Mouse (Mus musculus): ENCODE measurements around the gene Haghl. TPM values are rescaled to one million over a fixed set of nuclear protein-coding genes. Genes with fewer than 3 reads are reported as not detected.
"Not testable (repeated sequence)": the region's sequence is repeated elsewhere in the genome, so short reads cannot be mapped to it uniquely, and the experiment has no call there.

Gene Haghl
- total RNA-seq, 1 experiment from 2014 or later, result 49.1 TPM

DNA sequence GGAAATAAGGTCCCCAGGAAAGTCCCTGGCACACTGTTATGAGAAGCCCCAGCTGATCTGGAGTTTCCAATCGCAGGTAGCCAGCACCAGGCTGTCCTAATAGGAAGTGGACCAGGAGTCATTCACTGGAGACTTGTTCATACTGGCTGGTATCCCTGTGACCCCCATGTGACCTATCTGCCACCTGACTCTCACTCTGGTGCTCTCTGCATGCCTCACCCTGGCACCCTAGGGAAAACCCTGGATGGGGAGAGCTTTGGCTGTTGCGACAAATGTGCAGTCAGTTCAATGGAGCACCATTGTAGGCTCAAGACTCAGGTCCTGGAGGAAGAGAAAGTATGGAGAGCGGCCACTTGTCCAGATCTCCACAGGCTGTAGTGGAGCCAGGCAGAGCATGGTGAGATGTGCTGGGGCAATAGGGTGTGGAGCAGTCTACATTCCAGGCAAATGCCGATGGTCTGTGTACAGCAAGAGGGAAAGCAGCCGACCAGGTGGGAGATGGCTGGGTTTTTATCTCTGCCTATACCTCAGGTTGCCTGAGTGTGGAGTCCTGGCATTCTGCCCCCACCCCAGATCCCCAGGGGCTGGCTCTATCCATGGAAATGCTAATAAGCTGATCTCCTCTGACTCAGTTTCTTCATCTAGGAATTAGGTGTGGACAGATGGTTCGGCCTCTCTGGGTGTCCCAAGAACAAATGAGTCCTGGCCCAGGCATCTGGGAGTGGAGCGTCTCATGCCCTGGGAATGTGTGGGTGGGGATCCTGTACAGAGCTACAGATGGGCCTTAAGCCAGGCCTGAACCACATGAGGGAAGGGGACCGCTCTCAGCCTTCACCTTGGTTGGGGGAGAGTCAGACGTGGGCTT lies 28.9 kb downstream of the Haghl start:
- ATAC-seq (replicated peaks; ENCODE audit: insufficient number of reproducible peaks, low FRiP score, low TSS enrichment, poor library complexity, severe bottlenecking), result no peak

DNA sequence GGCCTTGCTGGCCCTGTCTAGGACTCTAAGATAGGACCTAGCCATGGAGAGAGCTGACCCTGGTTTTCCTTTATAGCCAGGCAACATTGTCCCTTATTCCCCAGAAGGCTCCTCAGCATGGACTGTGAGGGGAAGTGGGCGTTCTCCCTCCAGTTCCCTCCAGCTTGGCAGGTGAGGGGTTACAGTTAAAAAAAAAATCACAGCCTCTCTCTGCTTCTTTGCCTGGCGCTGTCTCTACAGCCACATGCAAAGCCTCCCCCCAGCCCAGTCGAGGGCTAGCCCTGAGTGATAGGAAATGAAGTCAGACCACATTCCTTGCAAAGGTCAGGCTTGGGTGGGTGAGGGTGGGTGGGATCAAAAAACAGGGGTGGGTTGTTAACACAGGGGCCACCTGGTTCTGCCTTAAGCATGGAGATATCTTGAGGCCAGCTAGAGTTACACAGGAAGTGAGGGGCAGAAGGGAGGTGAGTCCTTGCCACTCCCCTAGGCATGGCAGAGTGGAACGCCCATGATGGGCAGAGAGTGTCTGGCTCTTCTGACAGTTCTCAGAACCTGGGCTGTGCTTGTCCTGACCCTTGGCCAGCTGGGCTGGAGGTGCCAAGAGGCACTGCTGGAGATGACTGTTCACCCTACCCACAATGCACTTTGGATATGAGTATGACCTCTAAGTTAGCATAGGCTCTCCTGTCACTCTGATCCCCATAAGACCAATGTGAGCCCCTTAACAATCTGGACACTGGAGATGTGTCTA lies 29.7 kb downstream of the Haghl start:
- no peak for ATAC-seq (replicated peaks; ENCODE audit: insufficient number of reproducible peaks, low FRiP score, low TSS enrichment, poor library complexity, severe bottlenecking)

DNA sequence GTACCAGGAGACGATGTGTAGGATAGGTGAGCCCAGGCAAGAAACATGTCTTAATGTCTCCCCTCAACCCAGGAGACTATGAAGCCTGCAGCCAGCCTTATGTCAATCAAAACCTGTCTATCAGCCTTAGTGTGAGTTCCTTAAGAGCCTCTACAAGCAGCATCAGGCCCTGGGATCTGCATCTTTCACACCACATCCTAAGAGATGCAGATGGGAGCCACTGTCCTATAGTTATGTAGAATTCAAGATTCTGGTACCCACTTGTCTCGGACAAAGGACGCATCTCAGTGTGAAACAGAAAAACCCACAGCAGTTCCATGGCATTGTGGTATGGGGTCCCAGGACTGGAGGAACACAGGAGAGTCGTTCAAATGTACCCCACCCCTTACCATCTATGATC lies 30.4 kb downstream of the Haghl start:
- no peak for ATAC-seq (replicated peaks; ENCODE audit: insufficient number of reproducible peaks, low FRiP score, low TSS enrichment, poor library complexity, severe bottlenecking)

DNA sequence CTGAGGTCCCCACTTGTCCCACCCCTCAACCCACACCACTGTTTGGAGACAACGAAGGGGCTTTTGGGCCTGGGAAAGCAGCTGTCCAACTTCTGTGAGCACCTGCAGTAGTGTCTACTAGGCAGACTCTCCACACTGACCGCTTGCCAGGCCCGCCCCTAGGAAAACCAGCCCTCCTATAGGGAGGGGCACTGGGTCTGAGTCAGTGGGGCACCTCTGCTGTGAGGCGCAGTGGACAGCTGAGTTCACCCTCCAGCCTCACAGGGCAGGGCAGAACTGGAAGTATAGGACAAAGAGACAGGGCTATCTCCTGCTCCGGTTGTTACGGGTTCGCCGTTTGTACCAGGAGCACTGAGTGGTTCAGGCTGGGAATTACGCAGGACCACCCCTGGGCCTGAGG lies 31.2 kb downstream of the Haghl start, which contains the start of gene Msln:
Msln (minus strand) TSS at position 138 of the 400 bp plus-strand sequence.
- no peak for ATAC-seq (replicated peaks; ENCODE audit: insufficient number of reproducible peaks, low FRiP score, low TSS enrichment, poor library complexity, severe bottlenecking)

DNA sequence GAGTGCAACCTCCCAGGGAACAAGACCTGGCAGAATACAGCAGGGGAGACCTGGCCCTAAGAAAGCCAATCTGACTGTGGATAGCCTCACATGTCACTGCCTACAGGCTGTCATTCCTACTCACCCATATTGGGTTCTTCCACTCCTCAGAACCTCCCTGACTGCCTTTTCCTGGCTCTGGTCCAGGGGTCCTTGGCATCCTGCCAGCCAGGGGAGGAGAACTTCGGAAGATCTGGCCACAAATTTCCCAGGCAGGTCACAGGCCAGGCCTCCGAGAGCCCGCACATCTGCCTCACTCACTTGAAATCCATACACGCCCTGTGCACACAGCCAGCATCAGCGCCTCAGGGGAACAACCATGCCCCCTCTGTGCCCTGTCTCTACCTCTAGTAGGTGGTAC lies 34.0 kb downstream of the Haghl start:
- no peak for ATAC-seq (replicated peaks; ENCODE audit: insufficient number of reproducible peaks, low FRiP score, low TSS enrichment, poor library complexity, severe bottlenecking)

DNA sequence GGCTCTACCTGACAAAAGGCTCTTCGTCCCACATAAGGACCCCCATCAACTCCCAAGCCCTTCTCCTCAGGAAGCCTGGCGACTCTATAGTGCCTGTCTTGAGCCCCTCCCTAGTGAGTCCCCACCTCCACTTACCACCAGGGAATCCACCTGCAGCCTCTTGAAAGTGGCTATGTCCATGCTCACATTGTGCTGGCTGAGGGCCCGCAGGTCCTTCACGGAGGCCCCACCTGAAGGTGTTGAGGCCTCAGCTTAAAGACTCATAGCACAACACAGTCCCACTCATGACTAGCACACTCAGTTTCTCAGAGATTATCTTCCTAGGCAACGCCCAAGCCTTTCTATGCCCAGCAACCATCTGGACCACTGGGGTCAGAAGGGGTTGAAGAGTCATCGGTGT lies 36.2 kb downstream of the Haghl start:
- no peak for ATAC-seq (replicated peaks; ENCODE audit: insufficient number of reproducible peaks, low FRiP score, low TSS enrichment, poor library complexity, severe bottlenecking)

DNA sequence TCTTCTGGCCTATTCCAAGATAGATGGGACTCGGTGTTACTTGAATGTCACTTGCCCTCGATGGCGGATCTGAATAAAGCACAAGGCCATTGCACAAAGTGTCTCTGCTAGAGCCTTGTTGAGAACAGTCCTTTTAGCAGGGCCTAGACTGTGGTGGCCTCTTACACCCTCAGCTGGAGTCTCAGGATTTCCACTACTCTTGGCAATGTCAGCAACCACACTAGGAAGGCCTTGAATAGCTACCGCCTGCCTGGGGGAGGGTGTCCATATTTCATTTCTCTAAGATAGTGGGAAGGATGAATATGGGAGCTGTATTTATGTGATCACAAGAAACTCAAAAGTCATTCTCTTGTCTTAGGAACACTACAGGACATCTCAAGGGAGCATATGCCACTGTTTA lies 37.2 kb downstream of the Haghl start:
- ATAC-seq (replicated peaks; ENCODE audit: insufficient number of reproducible peaks, low FRiP score, low TSS enrichment, poor library complexity, severe bottlenecking), result no peak

DNA sequence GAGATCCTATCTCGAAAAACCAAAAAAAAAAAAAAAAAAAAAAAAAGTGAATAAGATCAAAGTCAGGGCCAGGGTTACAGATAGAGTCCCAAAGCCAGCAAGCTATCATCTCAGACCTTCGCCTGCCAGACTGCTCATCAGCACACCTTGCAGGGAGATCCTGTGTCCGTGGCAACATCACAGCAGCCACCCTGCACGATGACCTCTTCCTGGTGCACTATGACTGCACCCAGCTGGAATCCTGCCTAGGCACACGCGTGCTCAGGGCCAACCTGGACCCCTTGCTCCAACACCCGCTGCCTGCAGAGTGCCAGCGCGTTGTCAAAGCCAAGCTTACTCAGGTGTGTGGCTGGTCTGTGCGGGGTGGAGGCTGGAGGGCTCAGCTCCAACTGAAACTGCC lies 41.2 kb downstream of the Haghl start:
- ATAC-seq (replicated peaks; ENCODE audit: insufficient number of reproducible peaks, low FRiP score, low TSS enrichment, poor library complexity, severe bottlenecking), result no peak

DNA sequence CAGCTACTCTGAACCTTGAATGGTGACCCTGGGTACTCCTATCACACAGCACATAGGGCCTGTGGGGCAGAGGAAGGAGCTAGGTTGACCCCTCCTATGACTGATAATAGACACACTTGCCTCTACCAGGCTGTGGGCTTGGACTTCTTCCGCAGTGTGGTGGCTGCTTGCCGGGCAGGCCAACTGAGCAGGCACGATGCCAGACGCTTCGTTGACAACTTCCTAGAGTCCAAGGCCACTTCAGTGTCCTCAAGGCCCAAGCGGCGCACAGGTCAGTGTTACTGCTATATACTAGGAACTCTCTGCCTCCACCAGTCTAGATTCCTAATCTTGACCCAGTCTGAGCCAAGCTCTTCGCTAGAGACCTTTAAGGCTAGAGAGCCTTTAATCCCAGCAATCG lies 41.6 kb downstream of the Haghl start:
- no peak for ATAC-seq (replicated peaks; ENCODE audit: insufficient number of reproducible peaks, low FRiP score, low TSS enrichment, poor library complexity, severe bottlenecking)

DNA sequence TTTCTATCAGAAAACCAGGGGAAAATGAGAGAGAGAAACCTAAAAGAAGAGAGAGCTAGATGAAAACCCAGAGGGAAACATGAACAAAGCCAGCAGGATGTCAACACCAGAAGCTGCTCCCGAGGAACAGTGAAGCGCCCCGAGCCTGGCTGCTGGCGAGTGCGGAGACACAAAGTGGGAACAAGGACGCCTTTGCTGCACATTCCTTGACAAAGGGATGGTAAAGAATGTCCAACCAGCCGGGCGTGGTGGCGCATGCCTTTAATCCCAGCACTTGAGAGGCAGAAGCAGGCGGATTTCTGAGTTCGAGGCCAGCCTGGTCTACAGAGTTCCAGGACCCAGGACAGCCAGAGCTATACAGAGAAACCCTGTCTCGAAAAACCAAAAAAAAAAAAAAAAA lies 44.0 kb downstream of the Haghl start:
- ATAC-seq (replicated peaks; ENCODE audit: insufficient number of reproducible peaks, low FRiP score, low TSS enrichment, poor library complexity, severe bottlenecking), result not testable (repeated sequence)

DNA sequence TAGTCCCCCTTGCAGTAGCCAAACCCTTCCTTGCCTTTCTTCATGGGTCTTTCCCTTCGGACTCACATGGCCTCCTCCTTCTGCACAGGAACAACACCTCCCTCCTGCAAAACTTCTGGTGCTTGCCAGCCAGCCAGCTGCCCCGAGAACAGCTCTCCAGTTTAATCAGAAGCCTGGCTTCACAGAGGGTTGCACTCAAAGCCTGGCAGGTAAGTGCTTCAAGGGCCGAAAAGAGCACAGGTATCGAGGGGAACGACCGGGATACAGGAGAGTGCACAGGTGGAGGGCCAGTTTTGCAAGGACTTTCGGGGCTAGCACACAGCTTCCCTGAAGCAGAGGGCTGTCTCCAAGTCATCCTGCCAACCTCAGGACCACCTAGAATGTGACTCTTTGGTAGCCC lies 46.6 kb downstream of the Haghl start:
- ATAC-seq (replicated peaks; ENCODE audit: insufficient number of reproducible peaks, low FRiP score, low TSS enrichment, poor library complexity, severe bottlenecking), result no peak

DNA sequence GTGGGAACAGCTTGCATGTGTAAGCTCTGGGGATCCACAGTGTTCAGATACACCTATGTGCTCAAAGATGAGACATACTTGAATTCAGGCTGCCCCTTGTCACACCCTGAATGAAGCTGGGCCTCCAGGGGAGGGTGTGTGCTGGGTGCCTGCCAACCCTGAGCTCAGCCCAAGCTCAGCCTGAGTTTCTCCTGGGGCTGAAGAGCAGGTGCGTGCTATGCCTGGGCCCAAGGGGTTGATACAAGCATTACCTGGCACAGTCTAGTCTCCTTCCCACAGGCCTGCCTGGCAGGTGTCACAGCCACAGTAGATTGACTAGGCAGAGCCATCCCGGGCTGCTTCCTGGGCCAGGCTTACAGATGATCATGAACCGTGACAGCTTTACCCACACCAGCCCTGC lies 49.7 kb downstream of the Haghl start, which contains the start of gene Mslnl:
Mslnl (plus strand) TSS at position 298 of the 400 bp plus-strand sequence.
- no peak for ATAC-seq (replicated peaks; ENCODE audit: insufficient number of reproducible peaks, low FRiP score, low TSS enrichment, poor library complexity, severe bottlenecking)

DNA sequence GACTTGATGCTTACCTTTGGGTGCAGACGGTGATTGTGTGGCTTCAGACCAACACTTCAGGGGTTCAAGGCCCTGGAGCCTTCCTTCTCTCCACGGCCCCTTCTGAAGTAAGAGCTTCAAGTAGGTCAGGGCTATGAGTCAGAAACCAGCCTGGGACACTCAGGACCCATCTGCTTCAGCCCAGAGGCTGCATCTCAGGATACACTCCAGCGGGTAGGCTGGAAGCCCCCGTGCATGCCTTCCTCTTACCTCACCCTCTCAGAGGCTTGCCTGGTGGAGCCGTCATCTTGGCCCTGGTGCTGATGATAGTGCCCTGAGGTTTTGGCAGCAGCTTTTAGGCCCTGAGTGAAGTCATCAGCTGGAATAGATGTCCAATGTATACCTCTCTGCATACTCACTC lies 50.2 kb downstream of the Haghl start:
- ATAC-seq (replicated peaks; ENCODE audit: insufficient number of reproducible peaks, low FRiP score, low TSS enrichment, poor library complexity, severe bottlenecking), result no peak

DNA sequence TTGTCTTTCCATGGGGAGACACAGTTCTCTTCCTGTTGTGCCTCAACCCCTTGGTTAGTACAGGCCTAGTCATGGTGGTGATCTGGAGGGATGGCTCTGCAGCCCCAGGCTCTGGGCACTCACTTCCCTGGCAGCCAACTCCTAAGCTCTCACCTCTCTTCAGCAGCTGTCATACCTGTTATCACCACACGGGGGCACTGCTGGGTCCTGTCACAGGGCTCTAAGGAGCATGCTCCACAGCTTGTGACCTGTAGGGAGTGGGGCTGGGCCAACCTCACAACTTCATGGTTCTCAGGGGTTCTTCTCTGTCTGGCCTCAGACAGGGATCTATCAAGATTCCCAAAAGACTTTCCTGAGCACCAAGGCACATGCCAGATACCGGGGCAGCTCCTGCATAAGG lies 53.4 kb downstream of the Haghl start:
- peak; percentile 52 for ATAC-seq (replicated peaks; ENCODE audit: insufficient number of reproducible peaks, low FRiP score, low TSS enrichment, poor library complexity, severe bottlenecking)

Other genes with a start within 250 kb of the Haghl start
- gene Sox8, start 215.0 kb downstream of the Haghl start, total RNA-seq (2017), result 1.2 TPM in 1 of 3 replicates, not detected in the others
- gene Lmf1, start 206.6 kb downstream of the Haghl start, total RNA-seq (2017), result 10.4 to 17.8 TPM (median 11.8 TPM) in 3 replicates
- not detected in 3 replicates for gene Gng13, start 68.5 kb downstream of the Haghl start, total RNA-seq (2017)
- gene Chtf18, start 58.3 kb downstream of the Haghl start, total RNA-seq (2017), result 1.1 to 5.0 TPM (median 3.0 TPM) in 3 replicates
- gene Rpusd1, start 58.0 kb downstream of the Haghl start, total RNA-seq (2017), result 0.95 to 2.5 TPM in 2 of 3 replicates, not detected in the other
- not detected in 3 replicates for gene Mslnl, start 49.6 kb downstream of the Haghl start, total RNA-seq (2017)
- not detected in 3 replicates for gene Msln, start 31.3 kb downstream of the Haghl start, total RNA-seq (2017)
- 22.3 to 32.1 TPM (median 27.3 TPM) in 3 replicates for gene Narfl, start 11.9 kb downstream of the Haghl start, total RNA-seq (2017)
- not detected in 3 replicates for gene Ccdc78, start 907 bp upstream of the Haghl start, total RNA-seq (2017)
- gene Fam173a, start 7.2 kb upstream of the Haghl start, total RNA-seq (2017), result 30.7 to 53.7 TPM (median 38.7 TPM) in 3 replicates
- not detected in 3 replicates for gene AC134908.4, start 10.0 kb upstream of the Haghl start, total RNA-seq (2017)
- gene Metrn, start 11.5 kb upstream of the Haghl start, total RNA-seq (2017), result 5.1 to 6.4 TPM (median 6.1 TPM) in 3 replicates
- not detected in 3 replicates for gene Fbxl16, start 23.4 kb upstream of the Haghl start, total RNA-seq (2017)
- gene Wdr24, start 38.0 kb upstream of the Haghl start, total RNA-seq (2017), result 10.7 to 16.6 TPM (median 15.6 TPM) in 3 replicates
- 7.9 to 20.3 TPM (median 11.0 TPM) in 3 replicates for gene Jmjd8, start 43.2 kb upstream of the Haghl start, total RNA-seq (2017)
- gene Stub1, start 47.7 kb upstream of the Haghl start, total RNA-seq (2017), result 74.5 to 81.4 TPM (median 75.3 TPM) in 3 replicates
- 1.8 TPM in 1 of 3 replicates, not detected in the others for gene Rhbdl1, start 51.6 kb upstream of the Haghl start, total RNA-seq (2017)
- 0.43 to 2.9 TPM (median 2.1 TPM) in 3 replicates for gene Gm20683, start 56.1 kb upstream of the Haghl start, total RNA-seq (2017)
- 17.6 to 38.7 TPM (median 34.3 TPM) in 3 replicates for gene Rhot2, start 59.2 kb upstream of the Haghl start, total RNA-seq (2017)
- gene Wdr90, start 75.8 kb upstream of the Haghl start, total RNA-seq (2017), result 2.9 to 7.7 TPM (median 3.4 TPM) in 3 replicates
- 1.1 to 5.7 TPM (median 1.6 TPM) in 3 replicates for gene Mcrip2, start 83.1 kb upstream of the Haghl start, total RNA-seq (2017)
- gene Mettl26, start 89.4 kb upstream of the Haghl start, total RNA-seq (2017), result 1.3 to 10.0 TPM (median 7.0 TPM) in 3 replicates
- 1.0 to 2.1 TPM (median 1.4 TPM) in 3 replicates for gene Wfikkn1, start 95.2 kb upstream of the Haghl start, total RNA-seq (2017)
- 3.5 to 7.1 TPM (median 3.8 TPM) in 3 replicates for gene Rab40c, start 134.1 kb upstream of the Haghl start, total RNA-seq (2017)
- gene Pigq, start 159.3 kb upstream of the Haghl start, total RNA-seq (2017), result 13.5 to 34.1 TPM (median 18.4 TPM) in 3 replicates
- not detected in 3 replicates for gene Nhlrc4, start 159.3 kb upstream of the Haghl start, total RNA-seq (2017)
- gene A930017K11Rik, start 166.9 kb upstream of the Haghl start, total RNA-seq (2017), result not detected in 3 replicates
- 2.3 to 6.6 TPM (median 6.1 TPM) in 3 replicates for gene Capn15, start 200.1 kb upstream of the Haghl start, total RNA-seq (2017)